Mouse (Mus musculus) kidney, postnatal 0 days (tissue): ENCODE measurements around the gene Olfr1432. TPM values are rescaled to one million over a fixed set of nuclear protein-coding genes. Genes with fewer than 3 reads are reported as not detected.
"Not testable (repeated sequence)": the region's sequence is repeated elsewhere in the genome, so short reads cannot be mapped to it uniquely, and the experiment has no call there.

Source experiments
- ATAC-seq: fragments of 200-750 bp; cut with Nextera tagmentation; replicated peaks from 2 replicates; pipeline ENCODE4 v1.8.0; 2017; ENCODE audit warnings: low read depth, moderate number of reproducible peaks, moderate TSS enrichment, moderate library complexity; ENCODE audit not compliant: low FRiP score
- DNase-seq: peaks from one replicate; pipeline ENCODE4 v3.0.0-alpha.2; 2016; ENCODE audit warnings: low spot score
- H3K27ac ChIP-seq: fragments of 300-500 bp; sonication (generic); 2 replicates; pipeline ENCODE4 v1.5.1; 2014; ENCODE audit warnings: mild to moderate bottlenecking
- H3K27me3 ChIP-seq: fragments of 300-500 bp; sonication (generic); 2 replicates; pipeline ENCODE4 v1.6.1; 2014; ENCODE audit warnings: low read length, mixed read lengths; ENCODE audit not compliant: insufficient read depth
- H3K36me3 ChIP-seq: fragments of 300-500 bp; sonication (generic); 2 replicates; pipeline ENCODE4 v1.6.1; 2014; ENCODE audit warnings: low read length, mixed read lengths; ENCODE audit not compliant: insufficient read depth
- H3K4me1 ChIP-seq: fragments of 300-500 bp; sonication (generic); replicated peaks from 2 replicates; pipeline ENCODE4 v1.6.1; 2014; ENCODE audit warnings: antibody characterized with exemption, low read length, mixed read lengths; ENCODE audit not compliant: insufficient read depth
- H3K4me2 ChIP-seq: fragments of 300-500 bp; sonication (generic); 2 replicates; pipeline ENCODE4 v1.6.1; 2014; ENCODE audit warnings: mild to moderate bottlenecking, low read length, moderate library complexity, mixed read lengths
- H3K4me3 ChIP-seq: fragments of 300-500 bp; sonication (generic); replicated peaks from 2 replicates; pipeline ENCODE4 v1.5.1; 2014; ENCODE audit warnings: low read depth, low read length
- H3K9ac ChIP-seq: fragments of 300-500 bp; sonication (generic); 2 replicates; pipeline ENCODE4 v1.6.1; 2014; ENCODE audit warnings: low read depth, low read length
- H3K9me3 ChIP-seq: fragments of 300-500 bp; sonication (generic); replicated peaks from 2 replicates; pipeline ENCODE4 v1.6.1; 2016; ENCODE audit warnings: low read length, inconsistent platforms, mixed read lengths
- CTCF ChIP-seq: IDR thresholded peaks from 2 replicates; pipeline ENCODE4 v1.5.1; 2016; ENCODE audit warnings: antibody characterized with exemption, low read depth, mild to moderate bottlenecking, moderate library complexity
- WGBS: fragments of 180-500 bp; shearing (Covaris S2); extraction: QIAGEN DNeasy Blood & Tissue Kit; methylation state at CpG from one replicate; pipeline ENCODE4 v1.1.7; 2014; 5-methylcytosine and 5-hydroxymethylcytosine counted together
- polyA plus RNA-seq: library from polyadenylated mRNA; unstranded; fragments of >200 nt; fragmentation: Nextera tagmentation; extraction: Ambion mirVana; gene quantifications from 2 replicates; pipeline ENCODE4 v1.2.1, GENCODE M21; 2015

Olfr1432 gene
- polyA plus RNA-seq, result not detected in 2 replicates

DNA sequence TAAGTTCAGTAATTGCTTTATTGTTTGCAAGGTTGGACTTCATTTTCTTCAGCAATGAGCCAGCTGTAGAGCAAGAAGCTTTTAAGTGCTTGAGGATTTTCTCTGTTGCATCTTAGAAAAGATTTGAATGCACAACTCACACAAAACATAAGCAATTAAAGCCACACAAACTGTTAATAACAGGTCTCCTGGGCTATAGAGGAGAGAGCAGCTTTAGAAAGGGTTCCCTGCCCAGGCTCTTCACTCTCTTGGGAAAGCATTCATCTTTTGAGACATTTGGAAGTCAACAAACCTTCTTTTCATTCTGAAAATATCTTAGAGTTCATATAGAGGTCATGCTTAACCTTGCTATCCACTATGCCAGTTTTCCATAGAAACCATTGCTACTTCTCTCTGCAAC, at the start of gene Olfr1432:
Gene Olfr1432 (minus strand): TSS at position 101 of the 400 bp plus-strand sequence.
- not testable (repeated sequence) for DNase-seq, H3K4me3 ChIP-seq, H3K27me3 ChIP-seq, H3K9me3 ChIP-seq, H3K9ac ChIP-seq, ATAC-seq, H3K4me2 ChIP-seq, H3K27ac ChIP-seq, H3K4me1 ChIP-seq, H3K36me3 ChIP-seq

DNA sequence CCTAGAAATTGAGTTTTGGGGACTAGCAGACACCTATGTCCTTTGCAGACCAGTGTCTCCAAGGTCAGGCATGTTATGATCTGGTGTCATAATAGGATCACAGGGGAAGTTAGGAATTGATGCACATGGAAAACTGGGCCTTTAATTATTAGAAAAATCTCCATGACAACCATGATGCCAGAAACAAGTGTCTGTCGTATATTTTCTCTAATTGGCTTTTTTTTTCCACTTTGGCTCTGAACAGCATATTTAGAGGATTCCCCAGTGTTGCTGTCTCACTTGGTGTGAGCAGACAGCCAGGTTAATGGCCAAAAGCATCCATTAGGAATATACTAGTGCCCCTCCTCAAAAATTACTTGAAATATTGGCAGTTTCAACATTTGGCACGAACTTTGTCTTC, 47.2 kb upstream of the Olfr1432 start, which contains the start of gene Olfr1434:
Gene Olfr1434 (plus strand): TSS at position 301 of the 400 bp plus-strand sequence.
- Histone ChIP-seq H3K36me3 (no peaks in the 10 kb centered on the region), H3K9ac (no peak within 1 kb of the TSS)
- TF ChIP-seq CTCF, result no peak

GRCm38 (mm10) chr19:12260732-12261131, 28.3 kb upstream of the Olfr1432 start, which contains the start of gene Olfr235:
Gene Olfr235, plus strand, starts transcription at chr19:12261032.
- H3K27ac ChIP-seq, result no peak within 1 kb of the TSS
- H3K36me3 ChIP-seq, result no peaks in the 10 kb centered on the region
- no peak within 1 kb of the TSS for H3K4me2 ChIP-seq
- no peak within 1 kb of the TSS for H3K9ac ChIP-seq
- DNase-seq (no peak), ATAC-seq (no peak)
- no peaks in the 10 kb centered on the region for H3K4me1 ChIP-seq
- H3K9me3 ChIP-seq, result no peaks in the 10 kb centered on the region
- WGBS, result 55% methylated on average over 1 of the region's 1 CpGs
- no peak for TF ChIP-seq CTCF
- no peak within 1 kb of the TSS for H3K4me3 ChIP-seq
- H3K27me3 ChIP-seq, result no peaks in the 10 kb centered on the region

More for the DNA sequence above, 47.2 kb upstream of the Olfr1432 start, which contains the start of gene Olfr1434:
- H3K4me3 ChIP-seq, result no peak within 1 kb of the TSS
- DNase-seq (no peak), ATAC-seq (no peak)
- H3K4me1 ChIP-seq, result no peaks in the 10 kb centered on the region
- 57% methylated on average over 2 of the region's 2 CpGs for WGBS
- H3K27ac ChIP-seq, result no peak within 1 kb of the TSS
- no peaks in the 10 kb centered on the region for H3K27me3 ChIP-seq
- H3K4me2 ChIP-seq, result no peak within 1 kb of the TSS
- no peaks in the 10 kb centered on the region for H3K9me3 ChIP-seq

- no peaks in the 10 kb centered on the region for H3K36me3 ChIP-seq
- no peaks in the 10 kb centered on the region for H3K27me3 ChIP-seq
- no peak within 1 kb of the TSS for H3K9ac ChIP-seq
- H3K9me3 ChIP-seq, result no peaks in the 10 kb centered on the region
- no peak within 1 kb of the TSS for H3K4me3 ChIP-seq
- no peak within 1 kb of the TSS for H3K27ac ChIP-seq
- WGBS, result 83% methylated on average over 1 of the region's 1 CpGs
- no peak within 1 kb of the TSS for H3K4me2 ChIP-seq
- H3K4me1 ChIP-seq, result no peaks in the 10 kb centered on the region
- no peak for TF ChIP-seq CTCF
- DNase-seq, result no peak
- ATAC-seq, result no peak
Observed at GRCm38 (mm10) chr19:12241559-12241958, 9.2 kb upstream of the Olfr1432 start, which contains the start of gene Olfr262. Gene Olfr262, minus strand, starts transcription at chr19:12241659.

GRCm38 (mm10) chr19:12200334-12200733, 32.1 kb downstream of the Olfr1432 start, which contains the start of gene Olfr1431:
Gene Olfr1431, plus strand, starts transcription at chr19:12200634.
- no peak for TF ChIP-seq CTCF

GRCm38 (mm10) chr19:12199076-12199475, 33.3 kb downstream of the Olfr1432 start:
- H3K36me3 ChIP-seq, DNase-seq, H3K4me2 ChIP-seq, H3K4me3 ChIP-seq, H3K27ac ChIP-seq, ATAC-seq, H3K9me3 ChIP-seq, H3K4me1 ChIP-seq, H3K9ac ChIP-seq, H3K27me3 ChIP-seq: not testable (repeated sequence)
- whole genome bisulfite sequencing, result 87% methylated on average over 4 of the region's 4 CpGs

More at GRCm38 (mm10) chr19:12200334-12200733, 32.1 kb downstream of the Olfr1432 start, which contains the start of gene Olfr1431:
- DNase-seq, result no peak
- no peaks in the 10 kb centered on the region for H3K9me3 ChIP-seq
- H3K9ac ChIP-seq, result no peak within 1 kb of the TSS
- no peaks in the 10 kb centered on the region for H3K4me1 ChIP-seq
- H3K4me3 ChIP-seq, result no peak within 1 kb of the TSS
- H3K4me2 ChIP-seq, result no peak within 1 kb of the TSS
- no peak for ATAC-seq
- H3K36me3 ChIP-seq, result no peaks in the 10 kb centered on the region
- no peaks in the 10 kb centered on the region for H3K27me3 ChIP-seq
- 72% methylated on average over 1 of the region's 1 CpGs for WGBS
- no peak within 1 kb of the TSS for H3K27ac ChIP-seq

Other genes starting within 250 kb of the Olfr1432 start
- not detected in 2 replicates for gene Olfr1423, start 191.3 kb downstream of the Olfr1432 start, polyA plus RNA-seq
- not detected in 2 replicates for gene Olfr1424, start 169.9 kb downstream of the Olfr1432 start, polyA plus RNA-seq
- not detected in 2 replicates for gene Olfr1425, start 154.9 kb downstream of the Olfr1432 start, polyA plus RNA-seq
- gene Olfr1426, start 140.6 kb downstream of the Olfr1432 start, polyA plus RNA-seq, result not detected in 2 replicates
- gene Olfr1427, start 129.3 kb downstream of the Olfr1432 start, polyA plus RNA-seq, result not detected in 2 replicates
- gene Olfr1428, start 116.7 kb downstream of the Olfr1432 start, polyA plus RNA-seq, result not detected in 2 replicates
- not detected in 2 replicates for gene Olfr76, start 109.4 kb downstream of the Olfr1432 start, polyA plus RNA-seq
- gene Olfr1555-ps1, start 62.5 kb downstream of the Olfr1432 start, polyA plus RNA-seq, result not detected in 2 replicates
- gene Olfr1431, start 32.0 kb downstream of the Olfr1432 start, polyA plus RNA-seq, result not detected in 2 replicates
- gene Olfr262, start 9.1 kb upstream of the Olfr1432 start, polyA plus RNA-seq, result not detected in 2 replicates
- gene Olfr235, start 28.4 kb upstream of the Olfr1432 start, polyA plus RNA-seq, result not detected in 2 replicates
- not detected in 2 replicates for gene Olfr1434, start 47.3 kb upstream of the Olfr1432 start, polyA plus RNA-seq
- not detected in 2 replicates for gene Olfr1436, start 66.5 kb upstream of the Olfr1432 start, polyA plus RNA-seq
- gene Olfr1437, start 92.5 kb upstream of the Olfr1432 start, polyA plus RNA-seq, result not detected in 2 replicates
- gene Olfr1438-ps1, start 103.3 kb upstream of the Olfr1432 start, polyA plus RNA-seq, result not detected in 2 replicates
- gene Olfr1440, start 154.7 kb upstream of the Olfr1432 start, polyA plus RNA-seq, result not detected in 2 replicates
- gene Olfr1441, start 184.8 kb upstream of the Olfr1432 start, polyA plus RNA-seq, result not detected in 2 replicates
- gene Pfpl, start 195.3 kb upstream of the Olfr1432 start, polyA plus RNA-seq, result not detected in 2 replicates
- gene Mpeg1, start 228.2 kb upstream of the Olfr1432 start, polyA plus RNA-seq, result 0.56 and 0.74 TPM in 2 replicates